Mouse (Mus musculus) spleen, postnatal 4 days (tissue): ENCODE measurements around the gene Bnip2.
"Not testable (repeated sequence)": the region's sequence is repeated elsewhere in the genome, so short reads cannot be mapped to it uniquely, and the experiment has no call there.

Experiments
- DNase-seq, 2 experiments: peaks; one replicate each; pipeline ENCODE4 v3.0.0; 2022; ENCODE audit warnings: low spot score in 2 of 2

Gene Bnip2

GRCm38 (mm10) chr9:70010781-70011473, 21.7 kb downstream of the Bnip2 start:
- no peak for DNase-seq

DNA sequence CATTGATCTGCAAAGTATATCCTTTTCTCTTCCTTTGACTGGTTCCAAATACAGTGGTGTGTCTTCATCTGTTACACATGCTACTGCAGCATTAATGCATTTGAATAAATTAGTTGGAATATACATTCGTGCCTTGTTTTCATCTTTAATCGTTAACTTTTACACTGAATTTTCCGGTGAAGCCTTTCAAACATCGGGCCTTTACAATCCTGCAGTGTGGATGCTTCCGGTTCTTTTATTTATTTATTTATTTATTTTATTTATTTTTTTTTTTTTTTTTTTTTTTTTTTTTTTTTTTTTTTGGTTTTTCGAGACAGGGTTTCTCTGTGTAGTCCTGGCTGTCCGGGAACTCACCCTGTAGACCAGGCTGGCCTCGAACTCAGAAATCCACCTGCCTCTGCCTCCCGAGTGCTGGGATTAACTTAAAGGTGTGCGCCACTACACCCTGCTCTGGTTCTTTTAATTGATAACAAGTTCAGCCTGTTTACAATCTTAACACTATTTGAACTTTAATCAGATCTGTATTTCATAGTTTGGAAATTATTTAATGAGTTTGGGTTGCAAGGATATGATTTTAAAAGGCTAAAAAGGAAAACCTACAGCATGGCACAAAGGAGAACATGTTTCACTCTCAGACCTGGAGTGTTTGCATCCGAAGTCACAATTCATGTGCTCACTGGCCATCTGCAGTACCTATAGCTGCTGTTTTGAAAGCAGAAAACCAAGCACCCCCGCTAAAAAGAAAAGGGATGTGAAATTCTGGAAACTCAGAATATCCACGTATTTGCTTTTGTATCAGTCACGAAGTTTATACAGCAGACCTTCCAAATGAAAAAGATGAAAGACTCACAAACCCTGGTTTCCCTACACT, 22.5 kb downstream of the Bnip2 start:
- DNase-seq: no peak

DNA sequence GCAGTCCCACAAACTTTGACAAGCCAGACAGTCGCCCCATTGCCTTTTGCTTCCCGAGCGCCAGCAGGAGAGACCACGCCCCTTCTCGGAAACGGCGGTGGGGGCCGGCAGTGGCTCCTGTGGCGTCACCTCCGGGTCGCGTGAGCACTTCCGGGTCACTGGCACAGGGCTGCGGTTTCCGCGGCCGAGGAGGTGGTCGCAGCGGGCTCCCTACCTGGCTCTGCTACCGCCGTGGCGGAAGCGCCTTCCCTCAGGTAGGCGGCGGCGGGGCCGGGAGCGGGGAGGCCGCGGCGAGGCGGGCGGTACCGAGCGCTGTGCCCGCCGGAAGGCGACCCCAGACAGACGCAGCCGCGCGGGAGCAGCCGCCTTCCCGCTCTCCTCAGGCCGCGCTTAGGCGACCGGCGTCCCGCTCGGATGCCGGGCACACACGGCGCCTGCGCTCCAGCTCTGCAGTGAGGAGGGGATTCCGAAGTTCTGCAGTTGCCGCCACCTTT, 23.2 kb downstream of the Bnip2 start, which contains the start of gene Gtf2a2:
Gene Gtf2a2 (plus strand): TSS at position 143 of the 494 bp plus-strand sequence.
- peak; percentile 93 to 97 for DNase-seq

DNA sequence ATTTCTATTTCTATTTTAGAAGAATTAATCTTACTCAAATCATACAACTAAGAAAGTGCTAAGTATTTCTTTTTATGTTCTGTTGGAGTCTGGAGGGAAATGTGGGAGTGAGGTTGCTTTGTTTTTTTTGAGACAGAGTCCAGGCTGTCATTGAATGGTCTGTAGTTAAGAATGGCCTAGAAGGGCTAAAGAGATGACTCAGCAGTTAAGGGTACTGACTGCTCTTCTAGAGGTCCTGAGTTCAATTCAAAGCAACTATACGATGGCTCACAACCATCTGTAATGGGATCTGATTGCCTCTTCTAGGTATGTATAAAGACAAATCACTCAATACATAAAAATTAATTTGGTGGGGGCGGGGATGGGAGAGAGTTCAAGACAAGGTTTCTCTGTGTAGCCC, 26.4 kb downstream of the Bnip2 start:
- DNase-seq: no peak

DNA sequence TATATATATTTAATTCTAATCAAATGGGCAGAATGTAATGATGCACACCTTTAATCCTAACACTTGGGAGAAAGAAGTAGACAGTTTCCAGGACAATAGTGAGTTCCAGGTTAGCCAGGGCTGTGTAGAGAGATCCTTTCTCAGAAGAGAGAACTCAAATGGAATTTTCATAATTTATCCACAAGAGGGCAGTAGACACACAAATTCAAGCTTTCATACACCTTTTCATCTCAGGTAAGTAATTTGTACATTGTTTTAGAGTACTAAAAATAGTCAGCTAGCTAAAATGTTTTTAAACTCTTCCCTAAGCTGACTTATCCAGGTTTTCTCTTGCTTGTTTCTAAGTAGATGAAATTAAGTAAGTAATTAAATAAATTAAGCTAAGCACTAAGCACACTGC, 29.6 kb downstream of the Bnip2 start:
- no peak for DNase-seq

DNA sequence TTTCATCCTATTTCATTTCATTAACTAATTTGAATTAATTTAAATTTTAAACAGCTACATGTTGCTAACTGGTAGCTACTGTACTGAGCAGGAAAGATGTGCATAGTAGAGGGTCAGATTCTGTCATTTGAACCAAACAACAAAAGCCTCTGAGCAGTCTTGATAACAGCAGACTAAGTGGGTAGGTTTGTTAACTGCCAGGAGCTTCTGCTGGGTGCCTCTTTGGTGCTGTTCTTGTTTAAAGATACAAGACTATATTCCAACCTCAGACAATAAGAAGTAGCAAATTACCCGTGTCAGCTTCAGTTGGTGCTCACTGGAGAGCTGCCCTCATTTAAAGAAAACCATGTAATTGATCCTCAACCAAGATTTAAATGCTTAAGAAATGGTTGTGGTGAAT, 32.3 kb downstream of the Bnip2 start:
- DNase-seq: no peak

DNA sequence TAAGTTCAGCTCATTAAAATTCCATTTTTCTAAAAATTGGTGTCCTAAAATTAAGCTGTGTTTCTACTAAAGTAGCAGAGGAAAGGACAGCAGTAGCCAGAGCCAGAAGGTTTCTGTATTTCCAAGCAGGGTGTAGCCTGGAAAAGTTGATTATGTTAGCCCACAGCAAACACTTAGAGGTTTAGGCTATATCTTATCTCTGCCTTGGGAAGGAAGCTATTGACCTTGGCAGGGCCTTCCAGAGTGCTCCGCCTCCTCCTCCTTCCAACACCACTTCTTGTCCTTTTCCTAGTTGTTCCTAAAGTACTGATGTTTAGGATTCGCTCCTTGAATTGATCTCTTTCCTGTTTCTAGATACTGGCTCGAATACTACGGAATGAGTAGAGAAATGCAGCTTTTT, 32.8 kb downstream of the Bnip2 start:
- no peak for DNase-seq

GRCm38 (mm10) chr9:70023615-70024014, 34.3 kb downstream of the Bnip2 start:
- DNase-seq: not testable (repeated sequence)

GRCm38 (mm10) chr9:70024648-70025047, 35.4 kb downstream of the Bnip2 start:
- DNase-seq: no peak

DNA sequence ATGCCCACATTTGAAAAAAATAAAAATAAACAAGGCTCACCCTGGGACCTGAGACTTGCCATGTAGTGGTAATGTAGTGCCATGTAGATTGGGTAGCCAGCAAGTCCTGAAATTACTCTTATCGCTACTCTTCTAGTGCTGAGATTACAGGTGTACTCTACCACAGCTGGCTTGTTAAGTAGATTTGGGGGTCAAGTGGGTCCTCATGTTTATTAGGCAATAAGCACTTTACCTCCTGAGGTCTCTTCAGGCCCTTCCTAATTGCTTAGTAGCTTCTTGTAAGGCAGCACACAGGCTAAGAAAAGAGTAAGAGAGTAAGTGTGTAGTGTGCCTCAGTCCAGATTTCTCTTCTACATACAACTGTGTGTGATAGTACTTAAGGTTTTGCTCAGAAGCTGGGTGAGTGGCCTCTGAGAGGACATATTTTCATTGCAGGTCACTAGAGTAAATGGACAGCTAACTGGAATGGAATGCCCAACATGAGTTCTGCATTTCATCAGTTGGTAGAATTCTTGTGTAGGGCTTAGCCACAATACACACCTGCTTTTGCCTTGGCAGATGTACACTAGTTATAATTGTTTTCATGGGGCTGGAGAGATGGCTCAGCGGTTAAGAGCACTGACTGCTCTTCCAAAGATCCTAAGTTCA, 36.2 kb downstream of the Bnip2 start:
- no peak for DNase-seq

GRCm38 (mm10) chr9:70032167-70032566, 42.9 kb downstream of the Bnip2 start:
- no peak for DNase-seq

- DNase-seq: no peak
These were observed 43.8 kb downstream of the Bnip2 start for GRCm38 (mm10) chr9:70033056-70033455.

DNA sequence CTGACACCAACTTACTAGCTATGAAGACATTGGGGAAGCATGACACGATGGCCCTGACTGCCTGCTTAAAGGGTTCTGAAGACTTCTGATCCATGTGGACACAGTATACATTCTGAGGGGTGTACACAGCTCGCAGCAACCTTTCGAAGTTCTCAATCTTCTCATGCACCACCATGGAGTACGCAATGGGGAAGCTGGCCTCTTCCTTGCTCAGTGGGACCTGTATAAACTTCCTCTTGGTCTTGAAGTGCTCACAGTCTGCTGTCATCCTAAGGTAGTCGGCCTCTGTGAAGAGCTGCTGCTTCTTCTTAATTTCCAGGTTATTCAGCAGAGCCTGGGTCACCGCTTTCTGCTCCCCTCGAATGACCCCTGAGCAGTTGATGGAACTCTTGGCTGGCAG, 45.4 kb downstream of the Bnip2 start:
- no peak for DNase-seq

DNA sequence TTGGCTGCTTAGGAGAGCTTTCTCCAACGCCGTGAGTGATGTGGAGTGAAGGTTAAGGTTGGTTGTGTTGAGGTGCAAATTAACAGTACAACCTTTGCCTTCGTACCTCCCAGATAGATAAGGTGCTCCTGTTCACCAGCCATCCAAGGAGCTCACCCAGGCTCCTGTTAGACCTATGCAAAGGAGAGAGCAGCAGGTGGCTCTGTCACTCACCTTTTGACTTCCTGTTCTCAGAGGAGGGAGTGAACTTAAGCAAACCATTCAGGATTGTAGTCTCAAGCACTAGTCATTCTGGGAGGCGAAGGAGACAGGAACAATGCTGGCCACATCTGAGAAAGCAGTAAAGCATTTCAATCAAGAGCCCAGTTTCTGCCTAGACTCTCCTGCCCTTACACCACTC, 47.4 kb downstream of the Bnip2 start:
- no peak for DNase-seq

DNA sequence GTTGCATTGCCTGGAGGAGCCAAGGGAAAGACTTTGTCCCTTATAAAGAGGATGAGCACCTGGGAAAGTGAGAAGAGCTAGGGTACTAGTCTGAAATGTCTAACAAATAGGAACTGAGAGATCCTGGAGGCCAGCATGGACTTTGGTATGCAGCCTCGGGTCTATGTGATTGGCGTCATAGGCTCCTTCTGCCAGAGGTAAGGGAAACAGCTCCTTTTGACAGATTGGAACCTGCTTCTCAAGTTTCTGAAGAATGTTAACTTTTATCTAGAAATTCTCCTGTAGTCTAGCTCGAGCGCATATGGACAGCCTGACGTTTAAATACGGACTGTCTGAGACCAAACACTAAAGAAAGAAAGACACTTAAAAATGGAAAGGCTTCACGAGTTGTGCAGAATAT, 48.7 kb downstream of the Bnip2 start, which contains the start of gene Gcnt3:
Gene Gcnt3 (minus strand): TSS at position 101 of the 400 bp plus-strand sequence.
- DNase-seq: no peak

- no peak for DNase-seq
These were observed 50.5 kb downstream of the Bnip2 start for GRCm38 (mm10) chr9:70039597-70040385.

DNA sequence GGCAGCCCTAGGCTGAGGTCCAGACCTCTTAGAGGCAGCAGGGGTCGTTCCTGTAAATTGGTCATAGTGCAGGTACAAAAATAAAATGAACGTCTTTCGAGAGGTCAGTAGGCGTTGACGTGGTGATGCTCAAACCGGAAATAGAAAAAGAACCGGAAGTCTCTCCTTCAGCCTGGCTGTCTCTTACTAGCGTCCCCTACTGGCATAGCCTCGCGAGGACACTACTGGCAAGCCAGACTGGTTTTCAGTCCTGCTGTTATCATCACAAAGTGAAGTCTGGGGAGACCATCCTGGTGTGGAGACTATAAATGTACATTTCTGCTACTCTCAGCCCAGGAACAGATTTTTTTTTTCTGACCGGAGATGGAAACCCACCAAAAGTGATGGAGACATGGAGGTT, 51.3 kb downstream of the Bnip2 start:
- no peak for DNase-seq

- DNase-seq: no peak
These were observed 52.9 kb downstream of the Bnip2 start for GRCm38 (mm10) chr9:70042137-70042536.

GRCm38 (mm10) chr9:70042935-70043334, 53.7 kb downstream of the Bnip2 start:
- DNase-seq: no peak

DNA sequence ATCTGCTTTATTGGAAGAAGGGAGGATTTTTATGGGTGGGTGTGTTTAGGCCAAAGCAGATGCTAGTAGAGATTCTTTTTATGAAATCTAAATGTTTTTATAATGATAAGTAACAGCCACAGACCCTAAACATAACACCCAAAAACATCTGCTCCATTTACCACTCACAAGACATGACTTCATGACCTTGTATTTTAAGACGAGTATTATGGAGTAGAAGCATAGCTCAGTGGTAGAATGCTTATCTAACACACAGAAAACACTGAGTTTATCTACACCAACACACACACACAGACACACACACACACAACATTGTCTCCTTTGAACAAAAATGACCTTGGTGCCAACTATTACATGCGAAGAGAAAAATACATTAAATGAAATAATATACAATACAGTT, 55.6 kb downstream of the Bnip2 start:
- DNase-seq: no peak

- no peak for DNase-seq
These were observed 57.0 kb downstream of the Bnip2 start for GRCm38 (mm10) chr9:70046255-70046654.
